16 mouse cellular contexts compared by ENCODE assay signal in genomic region chr7:137611891-137612522, GRCm38 (mm10).
DNase-seq lines count a peak whose midpoint lies in the region; ATAC-seq and TF ChIP-seq lines count a peak whose summit lies in the region.
"Had no signal": no experiment of that assay in that cellular context is flagged by ENCODE, and none has a peak within 500 bp of the region (broad histone marks: within the 10 kb centered on the region; RNA-seq: fewer than 3 reads in every experiment).

No protein-coding gene starts in this region.

- intact Hi-C loops in left cerebral cortex, postnatal 4 days (cut with DNase I), result no loop called here
- intact Hi-C loops in left cerebral cortex, adult 2 months (cut with DNase I), result no loop called here

- TF ChIP-seq CTCF in forebrain, postnatal 0 days (IDR thresholded peaks at IDR 0.05; ENCODE audit: low read depth), result no peak
- no peak for TF ChIP-seq CTCF in left cerebral cortex, adult 2 months (IDR thresholded peaks at IDR 0.05)

- WGBS in forebrain, embryonic 16.5 days, result 41% methylated on average over 7 of the region's 7 CpGs
- 29% methylated on average over 7 of the region's 7 CpGs for WGBS in forebrain, postnatal 0 days

- H3K9me3 ChIP-seq in forebrain, embryonic 16.5 days (ENCODE audit: control insufficient read depth, low read length), result no peaks in the 10 kb centered on the region
- H3K9me3 ChIP-seq in forebrain, postnatal 0 days (ENCODE audit: low read length), result no peaks in the 10 kb centered on the region
- H3K9me3 ChIP-seq: heart, embryonic 15.5 days; intestine, embryonic 15.5 days; limb, embryonic 15.5 days had no signal

- H3K9ac ChIP-seq in forebrain, embryonic 16.5 days (replicated peaks; ENCODE audit: low read depth, low read length), result no peak overlapping the region
- H3K9ac ChIP-seq in forebrain, postnatal 0 days, result no peak overlapping the region
- H3K9ac ChIP-seq: heart, embryonic 15.5 days; intestine, embryonic 15.5 days; limb, embryonic 15.5 days had no signal

- no peaks in the 10 kb centered on the region for H3K27me3 ChIP-seq in forebrain, embryonic 16.5 days (replicated peaks; ENCODE audit: control insufficient read depth, insufficient read depth, low read length)
- H3K27me3 ChIP-seq in forebrain, postnatal 0 days (ENCODE audit: insufficient read depth, low read length), result no peaks in the 10 kb centered on the region; the same call in 1 of the 2 replicates
- H3K27me3 ChIP-seq: heart, embryonic 15.5 days; intestine, embryonic 15.5 days had no signal

- DNase-seq in forebrain, postnatal 0 days, result no peak
- peak; percentile 78 for DNase-seq in left cerebral cortex, postnatal 4 days
- no peak for DNase-seq in left cerebral cortex, adult 2 months (ENCODE audit: extremely low spot score in 1 of 2, low spot score in 2 of 2)
- peak; percentile 37 for DNase-seq in brain, adult 2 months (ENCODE audit: low read depth, low spot score)
- DNase-seq in cerebellum, postnatal 14 days, result peak; percentile 73 to 75
- no peak for DNase-seq in embryo, embryonic 10.5 days (ENCODE audit: low spot score)
- no peak for DNase-seq in lung, postnatal 10 days
- DNase-seq: adrenal gland, postnatal 25 days; embryo, embryonic 11 days; layer of hippocampus, adult 9-11 months; lung, postnatal 36 days had no signal

- 0 out of 2 replicates have a peak, but pooled peaks cover 9% of the 10 kb centered on the region for H3K4me1 ChIP-seq in forebrain, embryonic 16.5 days (replicated peaks; ENCODE audit: control insufficient read depth, insufficient read depth, low read length)
- 0 out of 2 replicates have a peak, but pooled peaks cover 3% of the 10 kb centered on the region for H3K4me1 ChIP-seq in forebrain, postnatal 0 days (ENCODE audit: insufficient read depth)
- H3K4me1 ChIP-seq: intestine, embryonic 15.5 days; limb, embryonic 15.5 days had no signal

- H3K36me3 ChIP-seq in forebrain, embryonic 16.5 days (ENCODE audit: control insufficient read depth, insufficient read depth), result no peaks in the 10 kb centered on the region
- no peaks in the 10 kb centered on the region for H3K36me3 ChIP-seq in forebrain, postnatal 0 days (ENCODE audit: insufficient read depth)
- H3K36me3 ChIP-seq: heart, embryonic 15.5 days; intestine, embryonic 15.5 days; limb, embryonic 15.5 days had no signal

- H3K4me3 ChIP-seq in forebrain, embryonic 16.5 days (replicated peaks; ENCODE audit: low read length), result no peak overlapping the region
- H3K4me3 ChIP-seq in forebrain, postnatal 0 days (ENCODE audit: low read depth, low read length), result no peak overlapping the region
- no peak overlapping the region for H3K4me3 ChIP-seq in left cerebral cortex, adult 2 months
- H3K4me3 ChIP-seq: heart, embryonic 15.5 days; intestine, embryonic 15.5 days; limb, embryonic 15.5 days had no signal

- no peak overlapping the region for H3K4me2 ChIP-seq in forebrain, embryonic 16.5 days (ENCODE audit: low read length)
- no peak overlapping the region for H3K4me2 ChIP-seq in forebrain, postnatal 0 days (ENCODE audit: low read depth)
- H3K4me2 ChIP-seq: heart, embryonic 15.5 days; intestine, embryonic 15.5 days; limb, embryonic 15.5 days had no signal

- H3K27ac ChIP-seq in forebrain, embryonic 16.5 days (ENCODE audit: low read length), result no peak overlapping the region
- no peak overlapping the region for H3K27ac ChIP-seq in forebrain, postnatal 0 days (ENCODE audit: low read depth, low read length)
- no peak overlapping the region for H3K27ac ChIP-seq in left cerebral cortex, adult 2 months
- H3K27ac ChIP-seq: heart, embryonic 15.5 days; intestine, embryonic 15.5 days; limb, embryonic 15.5 days had no signal

- ATAC-seq in forebrain, embryonic 16.5 days, result peak; percentile 89
- no peak for ATAC-seq in forebrain, postnatal 0 days
- ATAC-seq: CD4-positive, CD25-positive, alpha-beta regulatory T cell, adult 4 months; intestine, embryonic 15.5 days had no signal

Comparison
In these comparisons a context has a peak if more than half of its experiments do, and no peak if none do; other contexts are left out.
1. DNase-seq: peak in left cerebral cortex, postnatal 4 days (single experiment), brain, adult 2 months (single experiment) and cerebellum, postnatal 14 days (2 of 2); none in forebrain, postnatal 0 days (single experiment), left cerebral cortex, adult 2 months (0 of 2), embryo, embryonic 10.5 days (single experiment) and lung, postnatal 10 days (single experiment).